Mouse (Mus musculus) brain, embryonic 14.5 days (tissue): Measurements from ENCODE around the gene Keap1.

Experiments used
- CTCF ChIP-seq: fragments of 200-500 bp; IDR thresholded peaks from 2 replicates; pipeline ENCODE4 v1.5.1; 2012; ENCODE audit warnings: inconsistent platforms, mild to moderate bottlenecking, moderate library complexity, borderline replicate concordance; ENCODE audit not compliant: insufficient read depth, insufficient read length; ENCODE audit errors: extremely low read depth
- POLR2A ChIP-seq: fragments of 200-500 bp; IDR thresholded peaks from 2 replicates; pipeline ENCODE4 v1.6.1; 2012; ENCODE audit warnings: mild to moderate bottlenecking, inconsistent platforms, borderline replicate concordance; ENCODE audit not compliant: poor library complexity, insufficient read depth, insufficient read length, severe bottlenecking; ENCODE audit errors: extremely low read depth

DNA sequence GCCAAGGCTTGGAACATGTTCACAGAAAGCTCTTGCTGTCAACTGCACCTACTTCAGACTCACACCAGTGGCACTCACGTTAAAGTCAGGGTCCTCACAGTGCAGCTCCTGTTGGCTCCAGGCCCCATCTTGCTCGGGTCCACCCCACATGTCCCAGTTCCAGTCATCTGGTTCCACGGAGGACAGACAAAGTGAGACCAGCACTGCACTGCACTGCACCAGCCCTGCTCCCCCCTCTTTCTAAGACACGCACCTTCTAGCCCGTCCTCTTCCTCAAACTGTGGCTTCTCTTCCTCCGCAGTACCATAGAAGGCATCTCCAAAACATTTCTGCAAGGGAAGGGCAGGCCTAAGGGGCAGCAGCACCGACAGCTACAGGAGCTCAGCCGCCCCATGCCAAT lies 37.1 kb upstream of the Keap1 start:
- TF ChIP-seq CTCF (no peak), POLR2A (no peak)
